Mouse (Mus musculus) ZHBTc4 (cell line): ENCODE data around the gene Foxf2.

ENCODE experiments used
- DNase-seq: peaks from one replicate; pipeline ENCODE4 v3.0.0-alpha.2; 2011; ENCODE audit warnings: low read depth, low spot score

Foxf2 gene

DNA sequence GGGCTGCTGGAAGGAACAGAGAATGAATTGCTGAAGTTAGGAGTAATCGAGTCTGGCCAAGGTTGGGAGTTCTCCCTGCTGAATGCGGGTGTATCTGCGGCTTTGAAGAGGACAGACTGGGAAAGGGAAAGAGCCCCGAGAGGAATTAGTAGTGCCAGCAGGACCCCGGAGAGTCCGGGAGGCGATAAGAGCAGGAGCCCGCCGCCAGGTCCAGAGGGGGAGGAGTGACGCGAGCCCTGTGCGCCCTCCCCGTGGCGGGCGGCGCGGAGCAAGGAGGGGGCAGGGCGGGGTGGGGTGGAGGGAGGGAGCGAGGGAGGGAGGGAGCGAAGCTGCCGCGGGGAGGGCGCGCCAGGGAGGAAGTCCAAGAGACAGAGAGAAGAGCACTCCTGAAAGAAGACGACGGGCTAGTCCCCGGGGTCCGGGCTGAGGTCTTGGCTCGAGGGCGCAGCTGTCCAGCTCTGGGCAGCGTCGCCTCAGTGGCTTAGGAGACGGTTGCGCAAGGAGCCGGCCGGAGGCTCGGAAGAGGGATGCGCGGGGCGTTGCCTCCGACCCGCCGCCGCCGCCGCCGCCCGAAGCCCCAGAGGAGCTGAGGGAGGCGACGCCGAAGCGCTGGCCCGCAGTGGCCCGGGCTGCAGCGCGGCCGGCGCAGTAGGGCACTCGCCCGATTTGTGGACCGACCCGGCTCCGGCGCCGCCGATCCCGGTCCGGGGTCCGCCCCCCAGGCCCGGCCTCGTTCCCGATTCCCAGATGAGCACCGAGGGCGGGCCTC, at the start of gene Foxf2:
Gene Foxf2 (plus strand): TSS at position 484 of the 769 bp plus-strand sequence.
- DNase-seq: peak; percentile 66

DNA sequence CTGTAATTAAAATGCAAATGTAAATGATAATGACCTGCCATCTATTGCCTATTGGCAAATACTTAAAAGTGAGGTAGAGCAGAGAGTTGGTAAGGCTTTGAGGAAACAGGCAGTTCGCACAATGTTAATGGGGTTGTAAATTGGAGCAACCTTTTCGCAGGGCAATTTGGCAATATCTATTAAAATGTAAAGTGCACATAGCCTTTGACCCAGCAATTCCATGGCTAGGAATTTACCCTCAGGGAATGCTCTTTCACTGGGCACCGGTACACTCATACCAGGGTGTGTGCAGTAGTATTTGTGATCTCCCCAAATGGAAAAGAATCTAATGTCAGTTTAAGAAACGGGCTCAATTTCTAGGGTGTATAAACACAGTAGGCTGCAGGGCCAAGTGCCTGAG, 48.9 kb upstream of the Foxf2 start:
- DNase-seq: no peak

DNA sequence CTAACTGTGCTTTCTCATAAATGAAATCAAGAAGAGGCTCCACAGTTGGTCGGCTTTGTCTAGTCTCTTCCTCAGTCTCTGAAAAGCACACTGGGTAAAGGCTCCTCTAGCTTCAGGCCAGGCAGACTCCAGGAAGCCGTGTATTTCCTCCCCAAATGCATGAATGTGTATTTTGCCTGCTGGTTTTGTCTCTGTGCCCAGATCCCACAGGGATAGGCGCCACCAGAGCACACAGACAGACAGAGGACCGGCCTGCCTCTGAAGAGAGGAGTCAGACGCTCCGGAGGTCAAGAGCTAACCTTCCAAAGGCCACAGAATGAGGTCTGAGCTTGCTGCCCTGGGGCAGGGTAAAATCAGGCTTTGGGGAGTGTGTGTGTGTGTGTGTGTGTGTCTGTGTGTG, 48.0 kb upstream of the Foxf2 start:
- no peak for DNase-seq

DNA sequence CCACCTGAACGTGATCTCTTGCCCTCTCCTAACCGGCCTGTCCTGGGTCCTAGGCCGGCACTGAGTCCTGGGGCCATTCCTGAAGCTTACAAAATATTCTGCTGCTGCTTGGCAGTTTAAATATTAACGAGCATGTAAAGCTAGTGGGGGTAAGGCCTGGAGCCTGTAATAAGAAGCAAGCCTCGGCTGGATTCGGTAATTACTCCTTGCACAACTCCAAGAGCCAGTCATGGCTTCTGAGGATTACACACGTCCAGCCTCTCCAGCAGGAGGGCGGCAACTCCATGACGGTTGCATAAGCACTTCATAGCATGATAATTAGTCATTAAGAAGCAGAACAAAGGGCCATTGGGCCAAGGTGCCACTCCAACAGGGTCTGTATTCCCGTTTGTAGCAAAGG, 47.2 kb upstream of the Foxf2 start:
- no peak for DNase-seq

DNA sequence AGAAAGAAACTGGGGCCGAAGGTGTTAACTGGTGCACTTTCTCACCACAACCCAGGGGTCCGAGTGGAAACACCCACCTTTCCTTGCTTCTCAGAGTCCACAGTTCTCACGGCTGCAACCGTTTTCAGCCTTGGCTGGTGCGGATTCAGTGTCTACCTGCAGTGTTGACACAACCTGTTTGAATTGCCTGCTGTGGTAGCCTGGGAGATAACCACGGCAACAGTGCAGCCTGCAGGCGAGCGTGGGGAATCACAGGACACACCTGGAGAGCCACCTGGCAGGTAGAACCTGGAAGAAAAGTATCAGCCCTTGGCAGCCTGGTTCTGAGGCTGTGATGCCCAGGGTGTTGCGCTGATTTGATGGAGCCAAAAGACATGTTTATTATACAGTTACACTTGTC, 45.8 kb upstream of the Foxf2 start:
- DNase-seq: peak; percentile 18

DNA sequence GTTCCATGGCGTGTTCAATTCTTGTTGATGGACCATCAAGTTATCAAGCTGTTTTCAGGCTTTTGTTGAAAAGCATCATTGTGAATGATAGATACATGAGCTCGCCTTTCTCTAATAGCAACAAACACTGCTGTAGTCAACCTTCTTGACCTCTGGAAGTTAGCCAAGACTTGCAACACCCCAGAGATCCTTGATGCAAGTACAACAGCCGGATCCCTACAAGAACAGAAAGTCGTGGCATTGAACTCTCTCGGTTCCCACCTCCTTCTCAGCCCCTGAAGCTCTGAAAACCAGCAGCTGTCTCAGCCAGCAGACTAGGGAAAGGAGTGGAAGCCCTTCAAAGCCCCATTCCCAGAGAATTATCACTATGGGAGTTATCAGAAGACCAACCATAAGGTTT, 38.3 kb upstream of the Foxf2 start:
- no peak for DNase-seq

DNA sequence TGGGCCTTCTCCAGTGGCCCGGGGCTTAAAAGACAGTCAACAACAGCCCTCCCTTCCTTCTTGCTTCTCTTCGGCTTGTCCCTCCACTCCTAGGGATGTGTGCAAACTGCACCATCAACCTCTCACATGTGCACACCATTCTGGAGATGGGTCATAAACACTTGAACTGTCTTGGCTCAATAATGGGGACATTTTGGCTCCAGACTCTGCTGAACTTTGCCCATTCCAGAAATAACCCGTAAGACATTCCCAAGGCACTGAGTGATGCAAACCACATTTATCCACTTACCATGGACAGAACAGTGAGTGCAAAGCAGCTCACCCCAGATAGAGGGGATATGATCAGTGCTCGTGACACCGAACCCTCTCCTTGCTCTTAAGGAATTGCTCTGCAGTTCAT, 26.0 kb upstream of the Foxf2 start:
- no peak for DNase-seq

DNA sequence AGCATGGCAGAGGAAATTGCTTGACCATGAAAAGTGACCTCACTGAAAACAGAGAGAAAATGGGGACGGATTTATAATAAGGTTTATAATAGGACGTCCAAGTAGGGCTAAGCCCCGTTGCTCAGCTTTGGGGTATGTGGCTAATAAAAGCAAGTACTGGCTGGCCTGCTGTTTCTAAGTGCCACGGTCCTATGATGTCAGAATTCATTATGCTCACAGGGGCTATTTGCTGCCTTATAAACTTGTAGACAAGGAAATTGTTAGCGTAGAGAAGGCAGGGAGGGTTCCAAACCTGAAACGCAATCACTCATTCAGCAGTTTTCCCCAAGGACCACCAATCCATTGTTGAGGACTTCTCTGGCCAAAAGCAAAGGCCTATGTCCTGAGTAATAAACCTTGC, 21.7 kb upstream of the Foxf2 start:
- DNase-seq: no peak

DNA sequence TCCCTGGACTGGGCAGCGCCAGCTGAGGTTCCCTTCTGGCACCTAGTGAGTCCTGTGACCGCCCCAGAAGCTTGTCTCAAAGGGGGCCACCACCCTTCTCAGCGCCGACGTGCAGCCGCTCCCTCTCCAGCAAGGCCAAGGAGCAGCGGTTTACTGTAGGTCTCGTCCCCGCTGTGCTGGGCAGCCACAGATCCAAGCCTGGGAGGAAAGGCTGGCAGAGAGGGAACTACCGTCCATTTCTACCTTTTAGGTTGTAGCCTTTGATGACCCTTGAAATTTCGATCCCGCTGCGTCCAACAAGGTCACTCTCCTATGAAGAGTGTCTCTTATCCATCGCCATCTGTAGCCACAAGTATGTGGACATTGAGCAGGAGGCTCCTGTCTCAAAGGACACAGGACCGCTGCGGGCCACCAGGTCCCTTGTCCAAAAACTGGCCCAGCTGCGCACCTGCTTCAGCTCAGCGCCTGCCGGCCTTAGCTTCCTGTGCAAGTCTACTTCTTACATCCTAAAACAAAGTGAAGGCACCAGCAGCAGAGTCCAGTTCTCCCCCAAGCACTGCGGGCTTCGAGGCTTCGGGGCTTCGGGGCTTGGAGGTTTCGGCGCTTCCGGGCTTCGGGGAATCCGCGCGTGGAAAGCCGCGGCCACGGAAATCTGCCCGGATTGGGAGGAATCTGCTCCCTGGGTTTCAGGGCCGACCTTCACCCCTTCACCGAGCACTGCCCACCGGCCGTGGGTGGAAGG, 10.7 kb upstream of the Foxf2 start:
- DNase-seq: peak; percentile 6

DNA sequence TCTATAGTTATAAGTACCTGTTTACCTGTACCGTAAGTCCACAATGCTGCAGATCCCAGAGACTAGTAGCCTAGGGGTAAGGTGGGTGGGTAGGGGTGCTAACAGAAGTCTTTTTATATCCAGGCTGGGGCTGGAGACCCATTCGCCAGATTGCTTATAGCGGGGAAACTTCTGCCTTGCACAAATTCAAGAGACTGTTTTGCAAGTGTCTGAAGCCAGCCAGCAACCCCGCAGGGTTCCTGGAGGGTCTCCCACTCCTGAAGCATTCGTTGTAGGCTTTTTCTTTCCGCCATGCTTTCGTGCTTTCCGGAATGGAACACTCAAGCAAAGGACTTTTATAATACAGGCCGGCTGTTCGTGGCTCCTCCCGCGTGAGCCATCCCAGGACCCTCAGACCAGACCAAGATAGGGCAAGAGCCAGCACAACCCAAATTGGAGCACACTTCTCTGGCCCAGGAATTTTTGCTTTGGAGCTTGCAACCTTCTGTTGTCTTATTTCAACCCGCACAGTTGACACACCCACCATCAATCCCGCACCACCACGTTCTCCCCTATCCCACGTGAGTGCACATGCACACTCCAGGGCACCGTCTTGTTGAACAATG, 10.0 kb upstream of the Foxf2 start:
- peak; percentile 12 for DNase-seq

DNA sequence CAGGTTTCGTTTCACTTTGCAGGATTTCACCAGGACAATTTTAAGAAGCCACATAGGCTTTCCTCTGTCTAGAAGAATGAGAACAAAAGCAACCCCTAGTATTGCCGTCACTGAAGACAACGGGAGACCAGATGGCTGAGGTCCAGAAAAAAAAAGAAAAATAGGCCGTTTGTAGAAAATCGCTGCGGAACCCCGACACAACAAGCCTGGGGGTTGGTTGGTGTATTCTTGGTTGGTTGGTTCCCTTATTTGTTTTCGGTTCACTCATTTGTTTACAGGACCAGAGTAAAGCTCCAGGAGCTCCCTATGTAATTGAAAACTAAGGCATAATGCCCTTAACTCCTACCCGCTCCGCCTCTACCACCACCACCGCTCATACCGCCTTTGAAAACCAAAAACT, 7.6 kb upstream of the Foxf2 start:
- no peak for DNase-seq

DNA sequence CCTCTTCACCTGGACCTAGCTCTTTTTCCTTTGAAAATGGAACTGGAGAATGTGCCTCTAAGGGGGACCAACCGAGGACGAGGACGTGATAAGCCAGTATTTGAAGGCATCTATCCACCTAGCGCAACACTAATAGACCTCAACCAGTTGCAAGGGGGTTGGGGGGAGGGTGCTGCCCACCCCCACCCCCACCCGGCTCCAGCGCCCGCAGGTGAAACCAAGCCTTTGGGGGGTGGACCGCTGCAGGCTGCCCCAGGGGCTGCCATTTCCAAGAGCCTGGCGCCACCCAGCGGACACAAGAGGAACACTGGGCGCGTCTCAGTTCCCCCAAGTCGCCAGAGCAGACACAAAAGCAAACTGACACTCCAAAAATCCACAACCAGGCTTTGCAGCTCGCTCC, 7.2 kb upstream of the Foxf2 start:
- DNase-seq: peak; percentile 81

DNA sequence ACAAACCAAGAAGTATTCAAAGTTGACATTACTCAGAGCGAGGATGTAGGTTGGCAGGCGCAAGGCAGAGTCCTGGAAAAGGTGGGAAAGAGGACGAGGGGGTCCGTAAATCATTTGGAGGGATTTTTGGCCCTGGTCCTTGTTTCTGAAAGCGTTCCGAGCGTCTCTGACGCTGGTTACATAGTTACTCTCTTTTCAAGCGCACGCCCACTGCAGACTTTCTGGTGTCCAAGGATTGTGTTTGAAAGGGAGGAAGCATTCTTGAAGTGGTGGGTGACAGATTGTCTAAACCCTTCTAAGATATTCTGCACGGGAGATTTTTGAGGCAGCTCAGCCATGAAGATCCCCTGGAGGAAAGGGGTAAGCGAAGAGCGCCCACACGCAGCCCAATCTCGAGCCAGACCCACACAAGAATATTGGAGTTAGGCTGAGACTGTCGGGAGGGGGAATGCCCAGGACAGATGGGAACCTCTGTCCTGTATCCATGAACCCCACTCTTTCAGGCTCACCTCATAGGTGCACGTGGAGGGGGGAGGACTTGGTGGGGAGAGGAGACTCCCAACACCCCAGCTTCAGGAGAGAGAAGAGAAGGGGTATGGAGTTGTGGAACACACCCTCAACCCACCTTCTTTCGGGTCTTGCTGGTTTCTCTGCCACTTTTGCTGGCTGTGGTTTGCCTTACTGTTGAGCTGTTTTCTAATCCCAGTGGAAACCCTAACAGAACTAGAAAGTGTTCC, 6.5 kb upstream of the Foxf2 start:
- no peak for DNase-seq

DNA sequence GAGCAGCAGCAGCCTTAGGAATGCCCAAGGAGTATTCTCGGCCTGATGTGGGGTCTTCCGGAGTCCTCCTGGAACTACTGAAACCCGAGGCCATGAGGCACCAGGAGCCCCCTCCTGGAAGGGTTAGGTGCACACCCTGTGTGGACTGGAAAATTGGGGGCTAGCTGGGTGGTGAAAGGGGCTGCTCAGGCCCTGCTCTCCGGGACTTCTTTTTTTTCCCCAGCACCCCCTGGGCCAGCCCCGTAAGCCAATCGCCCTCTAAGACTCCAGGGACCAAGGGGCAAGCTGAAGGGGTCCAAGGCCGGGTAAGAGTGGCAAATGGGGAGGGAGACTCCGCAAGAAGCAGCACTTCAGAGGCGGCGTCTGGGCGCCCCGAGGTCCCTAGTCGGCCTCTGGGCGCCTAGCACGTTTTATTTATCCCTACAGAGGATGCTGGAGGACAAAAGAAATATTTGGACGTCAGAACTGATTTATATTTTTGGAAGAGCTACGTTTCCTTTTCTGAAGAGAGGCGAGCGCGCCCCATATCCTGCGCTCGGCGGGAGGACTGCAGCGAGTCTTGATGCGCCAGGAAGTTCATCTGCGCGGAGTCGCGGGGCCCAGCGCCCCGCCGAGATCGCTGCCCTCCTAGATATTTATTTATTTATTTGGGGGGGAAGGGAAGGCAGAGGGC, 5.7 kb upstream of the Foxf2 start:
- DNase-seq: peak; percentile 32

DNA sequence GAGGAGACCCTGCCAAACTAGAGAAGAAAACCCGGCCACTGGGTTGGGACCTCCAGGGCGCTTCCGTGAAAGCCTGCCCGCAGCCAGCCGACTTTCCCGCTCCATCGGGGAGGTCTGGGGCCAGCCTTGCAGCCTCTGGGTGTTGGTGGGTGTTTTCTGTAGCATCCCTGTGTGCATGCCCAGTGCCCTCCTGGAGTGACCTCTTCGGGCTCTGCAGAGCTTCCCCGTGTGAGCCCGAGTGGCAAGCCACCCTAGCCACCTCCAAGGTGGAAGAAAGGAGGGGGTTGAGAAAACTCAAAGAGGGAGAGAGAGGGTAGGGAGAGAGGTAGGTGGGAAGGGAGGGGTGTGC, 5.1 kb upstream of the Foxf2 start:
- DNase-seq: peak; percentile 29

DNA sequence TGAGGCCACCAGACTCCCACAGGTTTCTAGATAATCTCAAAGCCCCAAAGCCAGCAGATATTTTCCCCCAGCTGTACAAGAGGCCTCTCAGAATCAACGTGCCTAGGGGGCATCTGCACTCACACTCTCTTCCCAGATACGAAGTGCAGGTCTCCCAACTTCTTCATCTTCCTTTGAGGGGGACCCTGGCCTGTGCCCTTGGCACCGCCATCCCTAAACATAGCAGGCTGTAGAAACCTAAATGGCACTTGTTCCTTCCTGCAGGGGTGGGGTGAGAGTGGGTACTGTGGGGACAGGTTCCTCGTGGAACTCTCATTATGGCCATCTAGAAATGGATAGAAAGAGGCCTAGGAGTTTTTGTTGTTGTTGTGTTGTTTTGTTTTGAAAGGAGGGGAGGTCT, 4.7 kb upstream of the Foxf2 start:
- no peak for DNase-seq

DNA sequence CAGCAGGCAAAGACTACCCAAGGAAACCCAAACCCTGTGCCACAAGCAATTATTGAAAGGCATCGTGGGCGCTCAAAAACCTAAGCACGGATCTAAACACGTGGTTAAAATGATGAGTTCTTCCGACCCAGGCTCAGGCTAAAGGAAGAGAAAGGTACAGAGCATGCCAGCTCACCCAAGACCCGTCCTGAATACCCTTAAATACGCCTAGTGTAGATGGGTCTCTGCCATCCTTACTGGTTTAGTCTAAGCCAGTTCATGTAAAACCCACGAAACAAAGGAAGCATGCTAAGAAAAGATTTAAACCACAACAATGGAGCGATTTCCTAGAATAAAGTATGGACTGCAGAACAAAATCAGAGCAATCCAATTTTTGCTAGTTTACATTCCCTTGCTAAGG, 3.9 kb upstream of the Foxf2 start:
- no peak for DNase-seq

DNA sequence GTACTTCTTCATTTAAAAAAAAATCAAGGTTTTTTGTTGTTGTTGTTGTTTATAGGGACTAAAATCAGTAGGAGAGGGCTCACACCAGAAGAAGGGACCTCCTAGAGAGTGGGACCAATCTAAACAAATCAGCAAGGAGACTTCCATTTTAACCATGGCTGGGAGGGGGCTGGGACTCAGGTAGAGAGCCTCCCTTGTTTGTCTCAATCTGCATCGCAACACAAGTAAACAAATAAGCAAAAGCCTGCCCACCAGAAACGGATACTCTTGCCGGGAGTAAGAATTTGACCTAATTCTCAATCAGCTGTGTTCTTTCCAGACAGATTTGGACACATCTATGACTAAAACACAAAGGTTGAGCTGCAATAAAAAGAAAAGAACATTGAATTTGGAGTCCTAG, 3.2 kb upstream of the Foxf2 start:
- DNase-seq: no peak

DNA sequence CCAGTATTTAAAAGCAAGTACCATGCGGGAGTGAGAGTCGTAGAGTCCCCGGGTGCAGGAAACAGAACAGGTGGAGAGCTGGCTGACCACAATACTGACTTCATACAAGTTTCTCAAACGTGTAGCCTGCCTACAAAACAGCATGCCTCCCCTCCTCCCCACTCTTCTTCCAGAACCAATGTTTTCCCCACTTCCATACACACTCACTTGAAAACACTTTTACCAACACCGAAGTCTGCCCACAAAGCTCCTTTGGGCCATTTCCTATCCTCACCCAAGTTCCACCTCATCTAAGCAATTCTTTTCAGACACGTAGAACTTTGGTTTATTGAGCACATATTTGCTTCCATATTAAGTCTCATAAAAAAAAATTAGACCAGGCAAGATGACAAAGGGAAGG, 2.3 kb upstream of the Foxf2 start:
- no peak for DNase-seq

DNA sequence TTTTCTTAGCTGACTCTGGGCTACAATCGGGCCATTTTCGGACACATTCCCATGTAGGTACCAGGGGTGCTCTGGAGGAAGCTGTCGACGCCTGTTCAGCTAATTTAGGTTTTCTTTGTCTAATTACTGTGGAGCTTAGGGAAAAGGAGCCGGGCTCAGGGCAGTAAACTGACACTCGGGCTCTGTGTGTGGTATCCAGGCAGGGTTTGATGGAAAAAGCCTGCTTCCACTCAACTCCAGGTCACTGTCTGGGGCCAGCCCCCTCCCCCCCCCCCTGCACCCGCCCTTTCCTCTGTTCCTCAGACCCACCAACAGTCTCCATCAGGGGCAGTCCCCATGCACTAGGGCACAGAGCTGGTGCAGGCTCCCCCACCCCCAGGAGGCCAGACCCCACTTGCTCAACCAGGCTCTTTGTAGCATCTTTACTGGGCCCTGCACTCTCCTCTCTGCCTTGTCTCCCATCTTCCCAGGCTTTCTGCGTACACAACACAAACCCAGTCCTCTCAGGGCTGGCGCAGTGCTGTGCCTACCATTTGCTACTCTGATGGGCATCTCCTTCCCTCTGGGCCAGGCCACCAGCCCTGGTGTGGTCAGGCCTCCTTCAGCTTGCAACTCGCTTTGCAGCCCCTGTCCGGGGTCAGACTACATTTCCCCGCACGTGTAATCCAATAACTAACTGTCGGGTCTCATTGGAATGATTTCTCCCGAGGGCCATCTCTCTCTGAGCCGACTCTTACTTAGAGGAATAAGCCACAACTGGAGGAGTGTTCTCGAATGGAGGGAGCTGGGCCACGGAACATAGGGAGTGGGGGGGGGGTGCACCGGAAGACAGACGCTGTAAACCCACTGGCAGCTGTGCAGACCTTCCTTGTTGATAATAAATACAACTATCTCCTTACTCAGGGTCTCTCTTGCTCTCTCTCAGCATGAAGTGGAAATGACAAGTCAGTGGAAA, 1.4 kb upstream of the Foxf2 start:
- DNase-seq: no peak

DNA sequence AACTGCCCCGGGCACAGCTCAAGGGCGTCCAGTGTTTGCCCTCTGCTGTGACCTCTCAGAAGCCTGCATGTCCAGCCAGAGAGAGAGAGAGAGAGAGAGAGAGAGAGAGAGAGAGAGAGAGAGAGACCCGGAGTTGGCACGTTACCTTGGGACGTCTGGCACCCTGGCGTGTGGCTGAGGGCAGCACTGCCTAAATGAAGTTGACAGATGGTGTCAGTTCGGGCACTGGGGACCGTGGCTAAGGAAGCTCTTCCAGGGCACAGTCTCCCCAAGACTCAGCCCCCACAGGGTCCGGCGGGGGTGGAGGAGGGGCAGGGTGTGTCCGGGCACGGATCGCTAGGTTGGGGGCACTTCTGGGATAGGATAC, 667 bp upstream of the Foxf2 start:
- DNase-seq: peak; percentile 39
